ENCODE assay signal across 22 mouse cellular contexts in genomic region chr12:99574299-99574698, GRCm38 (mm10). TPM values are rescaled to one million over a fixed set of nuclear protein-coding genes. Genes with fewer than 3 reads are reported as not detected.
DNase-seq lines count a peak whose midpoint lies in the region; ATAC-seq and TF ChIP-seq lines count a peak whose summit lies in the region.
"Had no signal": no experiment of that assay in that cellular context is flagged by ENCODE, and none has a peak within 500 bp of the region (broad histone marks: within the 10 kb centered on the region; RNA-seq: fewer than 3 reads in every experiment).

No protein-coding gene starts in this region.

- no peak overlapping the region for H3K9ac ChIP-seq in intestine, embryonic 15.5 days
- no peak overlapping the region for H3K9ac ChIP-seq in intestine, embryonic 16.5 days (ENCODE audit: low read depth, low read length)
- H3K9ac ChIP-seq in CH12.LX (ENCODE audit: insufficient read depth, low read depth), result no peak overlapping the region
- H3K9ac ChIP-seq in embryonic facial prominence, embryonic 14.5 days (ENCODE audit: low read depth, low read length), result no peak overlapping the region

- H3K79me2 ChIP-seq in CH12.LX (replicated peaks; ENCODE audit: control insufficient read depth, extremely low read depth, insufficient read depth, poor library complexity, severe bottlenecking), result no peaks in the 10 kb centered on the region

- no peaks in the 10 kb centered on the region for H3K27me3 ChIP-seq in intestine, embryonic 15.5 days (replicated peaks)
- H3K27me3 ChIP-seq in intestine, embryonic 16.5 days (replicated peaks; ENCODE audit: control insufficient read depth, insufficient read depth, low read length), result no peaks in the 10 kb centered on the region
- H3K27me3 ChIP-seq in CH12.LX (replicated peaks), result no peaks in the 10 kb centered on the region
- H3K27me3 ChIP-seq in embryonic facial prominence, embryonic 14.5 days (replicated peaks; ENCODE audit: control insufficient read depth, insufficient read depth, low read length), result no peaks in the 10 kb centered on the region

- no peak for TF ChIP-seq CTCF in CH12.LX (conservative IDR thresholded peaks at IDR 0.05 in 1 of 2, IDR thresholded peaks at IDR 0.05 in 1 of 2; ENCODE audit: low read depth in 2 of 2, low read length in 2 of 2)

- H3K36me3 ChIP-seq in intestine, embryonic 15.5 days, result no peaks in the 10 kb centered on the region
- no peaks in the 10 kb centered on the region for H3K36me3 ChIP-seq in intestine, embryonic 16.5 days (ENCODE audit: control insufficient read depth, insufficient read depth, low read length)
- H3K36me3 ChIP-seq in CH12.LX (replicated peaks in 1 of 2; ENCODE audit: control insufficient read depth in 1 of 2, insufficient read depth in 1 of 2, low read length in 1 of 2), result no peaks in the 10 kb centered on the region
- no peaks in the 10 kb centered on the region for H3K36me3 ChIP-seq in embryonic facial prominence, embryonic 14.5 days (ENCODE audit: control insufficient read depth, insufficient read depth, low read length)
- H3K36me3 ChIP-seq: G1E; midbrain, embryonic 10.5 days had no signal

- 0 out of 2 replicates have a peak, but pooled peaks cover 5% of the 10 kb centered on the region for H3K4me1 ChIP-seq in intestine, embryonic 15.5 days (replicated peaks)
- peaks cover 3% of the 10 kb centered on the region; the same call in 1 of the 2 replicates for H3K4me1 ChIP-seq in intestine, embryonic 16.5 days (ENCODE audit: control insufficient read depth, insufficient read depth, low read length)
- H3K4me1 ChIP-seq in CH12.LX (ENCODE audit: control insufficient read depth in 1 of 2, insufficient read depth in 2 of 2), result peaks cover 23 to 32% of the 10 kb centered on the region in 2 experiments
- 0 out of 2 replicates have a peak, but pooled peaks cover 6% of the 10 kb centered on the region for H3K4me1 ChIP-seq in embryonic facial prominence, embryonic 14.5 days (ENCODE audit: control insufficient read depth, insufficient read depth, low read length)

- in situ Hi-C loops in CH12.LX (cut with MboI; ENCODE audit: low pct_ligation_motif_present, low pct_unique_long_range_greater_than_20kb, low sequenced_read_pairs), result no loop called here

- TF ChIP-seq RAD21 in CH12.LX (IDR thresholded peaks at IDR 0.05; ENCODE audit: low read depth, low read length), result no peak

- H3K9me3 ChIP-seq in intestine, embryonic 15.5 days, result no peaks in the 10 kb centered on the region
- H3K9me3 ChIP-seq in intestine, embryonic 16.5 days (ENCODE audit: control insufficient read depth, low read length), result no peaks in the 10 kb centered on the region
- H3K9me3 ChIP-seq in CH12.LX (replicated peaks; ENCODE audit: low read length), result no peaks in the 10 kb centered on the region
- H3K9me3 ChIP-seq in embryonic facial prominence, embryonic 14.5 days (ENCODE audit: control insufficient read depth, low read length), result no peaks in the 10 kb centered on the region
- H3K9me3 ChIP-seq: hindbrain, embryonic 10.5 days; midbrain, embryonic 10.5 days had no signal

- dilution Hi-C loops in CH12.LX (cut with MboI; ENCODE audit: extremely low pct_ligation_motif_present, extremely low pct_unique_long_range_greater_than_20kb, low sequenced_read_pairs), result no loop called here

- no peak for TF ChIP-seq POLR2A in CH12.LX (IDR thresholded peaks at IDR 0.05; ENCODE audit: low read depth, low read length)

- H3K27ac ChIP-seq in intestine, embryonic 15.5 days, result no peak overlapping the region
- no peak overlapping the region for H3K27ac ChIP-seq in intestine, embryonic 16.5 days (ENCODE audit: low read length)
- H3K27ac ChIP-seq in CH12.LX (ENCODE audit: insufficient read depth, low read depth), result no peak overlapping the region
- no peak overlapping the region for H3K27ac ChIP-seq in embryonic facial prominence, embryonic 14.5 days (replicated peaks; ENCODE audit: low read depth, low read length)
- H3K27ac ChIP-seq: hindbrain, embryonic 10.5 days; midbrain, embryonic 10.5 days had no signal

- H3K4me2 ChIP-seq in intestine, embryonic 15.5 days (replicated peaks), result 0 out of 2 replicates have a peak overlapping the region, but pooled peaks have one; percentile 3
- H3K4me2 ChIP-seq in intestine, embryonic 16.5 days (ENCODE audit: low read depth, low read length), result no peak overlapping the region
- no peak overlapping the region for H3K4me2 ChIP-seq in CH12.LX (ENCODE audit: insufficient read depth, low read depth, poor library complexity, severe bottlenecking)
- 0 out of 2 replicates have a peak overlapping the region, but pooled peaks have one; percentile 16 for H3K4me2 ChIP-seq in embryonic facial prominence, embryonic 14.5 days (ENCODE audit: low read depth, low read length)

- TF ChIP-seq EP300 in CH12.LX (IDR thresholded peaks at IDR 0.05; ENCODE audit: low read length), result no peak

- peak; percentile 24 for DNase-seq in CD4-positive, CD25-positive, alpha-beta regulatory T cell, adult 2 months (ENCODE audit: low read depth, low spot score)
- no peak for DNase-seq in CH12.LX (ENCODE audit: extremely low read depth)
- no peak for DNase-seq in embryonic facial prominence, embryonic 14.5 days (ENCODE audit: low spot score)
- DNase-seq in left cerebral cortex, adult 9 months (ENCODE audit: low spot score in 2 of 2), result no peak
- DNase-seq in right cerebral cortex, postnatal 4 days, result no peak
- DNase-seq: adrenal gland, adult 8-10 months; cerebellum, adult 11-12 months; heart, adult 18-20 months; kidney, adult 11 months; kidney, postnatal 25 days; layer of hippocampus, adult 9-11 months; liver; lung, adult 18-20 months; right cerebral cortex, postnatal 14 days; thymus, postnatal 14 days had no signal

- WGBS in intestine, embryonic 15.5 days, result 49% methylated on average over 13 of the region's 13 CpGs
- whole genome bisulfite sequencing in intestine, embryonic 16.5 days, result 40% methylated on average over 13 of the region's 13 CpGs
- 52% methylated on average over 13 of the region's 13 CpGs for WGBS in embryonic facial prominence, embryonic 14.5 days

- no peak for ATAC-seq in CD4-positive, CD25-positive, alpha-beta regulatory T cell, adult 4 months
- ATAC-seq in intestine, embryonic 15.5 days, result no peak
- ATAC-seq in intestine, embryonic 16.5 days, result no peak
- no peak for ATAC-seq in embryonic facial prominence, embryonic 14.5 days (ENCODE audit: low read depth)
- ATAC-seq: forebrain, embryonic 14.5 days had no signal

- H3K4me3 ChIP-seq in intestine, embryonic 15.5 days (replicated peaks), result no peak overlapping the region
- H3K4me3 ChIP-seq in intestine, embryonic 16.5 days (ENCODE audit: low read length), result no peak overlapping the region
- H3K4me3 ChIP-seq in CH12.LX (replicated peaks in 1 of 3; ENCODE audit: low read depth in 2 of 3, low read length in 2 of 3, poor library complexity in 1 of 3), result no peak overlapping the region
- H3K4me3 ChIP-seq in embryonic facial prominence, embryonic 14.5 days (ENCODE audit: low read depth, low read length), result no peak overlapping the region
- H3K4me3 ChIP-seq: hindbrain, embryonic 10.5 days; midbrain, embryonic 10.5 days had no signal

TF ChIP-seq in CH12.LX, 34 proteins besides CTCF, POLR2A, EP300 and RAD21:
- TF ChIP-seq MAFK (IDR thresholded peaks at IDR 0.05; ENCODE audit: insufficient replicate concordance, low read length), result 0 out of 2 replicates have a peak, but pooled peaks have one; percentile 23
- no peak for TF ChIP-seq POLR2AphosphoS2 (IDR thresholded peaks at IDR 0.05; ENCODE audit: low read depth, low read length)
- TF ChIP-seq KAT2A (IDR thresholded peaks at IDR 0.05; ENCODE audit: insufficient replicate concordance, low read length), result no peak

RNA-seq across cellular contexts. Expression of gene Foxn3, which starts 10.9 kb away (rescaled TPM):
- 100 to 1,000 TPM; 129 to 166 TPM for polyA plus RNA-seq in CD4-positive, CD25-positive, alpha-beta regulatory T cell, adult 4 months (2017; shearing (Covaris generic))
- 57.3 and 58.6 TPM in 2 replicates for polyA plus RNA-seq in intestine, embryonic 15.5 days (2015; fragmentation: Nextera tagmentation; extraction: Ambion mirVana)
- polyA plus RNA-seq in intestine, embryonic 16.5 days (2015; fragmentation: Nextera tagmentation; extraction: Ambion mirVana), result 43.0 and 45.2 TPM in 2 replicates
- total RNA-seq in CH12.LX (2012; rRNA removed) (21.1 and 26.8 TPM in 2 replicates), CH12.LX (2014; rRNA removed) (9.7 and 10.0 TPM in 2 replicates)
- 11.0 and 12.5 TPM in 2 replicates for polyA plus RNA-seq in CH12.LX (2012; ENCODE audit: insufficient read length, low read depth)
- polyA plus RNA-seq in embryonic facial prominence, embryonic 14.5 days (2014; fragmentation: Nextera tagmentation; extraction: Ambion mirVana), result 86.3 and 93.9 TPM in 2 replicates

Comparison
In these comparisons a context has a peak if more than half of its experiments do, and no peak if none do; other contexts are left out.
1. H3K4me2 ChIP-seq: peak in intestine, embryonic 15.5 days (single experiment) and embryonic facial prominence, embryonic 14.5 days (single experiment); none in intestine, embryonic 16.5 days (single experiment) and CH12.LX (single experiment).